Mouse (Mus musculus): ENCODE data around the gene Ank3.

DNA sequence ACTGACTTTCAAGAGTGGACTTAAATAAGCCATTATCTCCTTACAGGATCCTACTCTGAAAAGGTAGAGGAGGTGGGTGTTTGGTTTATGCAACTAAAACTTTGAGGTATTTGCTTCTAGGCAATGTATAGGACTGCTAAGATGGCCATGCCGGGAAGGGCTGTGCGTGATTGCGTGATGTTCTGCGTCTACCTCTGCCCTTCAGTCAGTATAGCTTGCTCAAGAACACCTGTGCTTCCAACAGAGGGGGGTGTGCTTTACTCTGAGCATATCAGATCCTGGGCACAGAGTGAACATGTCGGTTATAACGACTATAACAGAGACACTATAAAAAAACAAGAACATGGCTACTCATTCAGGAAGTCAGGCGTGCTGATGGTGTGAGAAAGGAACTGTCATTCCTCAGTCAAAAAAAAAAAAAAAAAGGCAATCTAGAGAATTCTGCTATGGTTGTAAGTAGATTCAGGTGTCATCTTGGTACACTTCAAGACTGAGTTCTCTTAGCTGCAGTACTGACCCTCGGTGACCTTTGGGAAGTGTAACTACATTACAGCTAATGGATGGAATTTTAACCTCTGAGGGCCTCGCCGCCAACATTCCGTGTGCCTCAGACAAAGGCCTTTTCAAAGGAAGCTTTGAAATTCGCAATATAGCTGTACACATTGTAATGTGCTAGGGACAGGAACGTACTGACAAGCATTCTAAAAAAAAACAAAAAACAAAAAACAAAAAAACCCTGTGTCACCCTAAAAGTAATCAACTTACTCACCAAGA, 387.8 kb downstream of the Ank3 start:
- TF ChIP-seq CTCF (IDR thresholded peaks at IDR 0.05; ENCODE audit: insufficient read depth, low read length): no peak
- TF ChIP-seq POLR2A (IDR thresholded peaks at IDR 0.05; ENCODE audit: borderline replicate concordance, extremely low read depth, low read depth, low read length): no peak

All from lung, adult 2 months (tissue).